Mouse (Mus musculus) bone marrow macrophage, adult 2 months (primary cell): ENCODE measurements around the gene Rapgef5.

Experiments
- CTCF ChIP-seq: IDR thresholded peaks from 2 replicates; pipeline ENCODE4 v1.5.1; 2012; ENCODE audit warnings: low read depth, mild to moderate bottlenecking, low read length, moderate library complexity
- POLR2A ChIP-seq: IDR thresholded peaks from 2 replicates; pipeline ENCODE4 v1.6.1; 2012; ENCODE audit warnings: mild to moderate bottlenecking, low read depth, low read length, borderline replicate concordance

DNA sequence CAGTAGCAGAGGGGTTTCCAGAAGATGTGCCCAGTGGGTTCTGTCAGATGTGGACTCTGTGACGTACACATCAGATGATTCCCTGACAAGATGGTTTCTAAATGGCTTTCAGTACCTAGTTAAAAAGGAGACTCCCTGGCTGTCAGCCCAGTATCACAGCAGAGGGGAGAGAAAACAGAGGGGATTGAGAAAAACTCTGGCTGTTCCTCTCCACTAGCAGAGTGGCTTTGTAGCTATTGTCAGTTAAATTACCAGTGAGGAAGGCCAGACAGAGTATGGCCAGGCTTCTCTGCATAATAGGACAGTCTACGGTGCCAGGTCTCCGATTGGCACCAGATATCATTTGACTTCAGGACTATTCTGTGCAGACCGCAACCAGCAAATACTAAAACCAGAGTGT is 279.0 kb downstream of the Rapgef5 start:
- TF ChIP-seq CTCF, result no peak
- TF ChIP-seq POLR2A, result no peak
